Mouse (Mus musculus) heart, adult 2 months (tissue): ENCODE data around the gene Wfdc11.

Experiments
- CTCF ChIP-seq: fragments of 200-600 bp; IDR thresholded peaks from 2 replicates; pipeline ENCODE4 v1.8.1; 2022; ENCODE audit warnings: antibody characterized with exemption, mild to moderate bottlenecking, moderate library complexity
- EP300 ChIP-seq: fragments of 200-500 bp; IDR thresholded peaks from 2 replicates; pipeline ENCODE4 v1.6.1; 2011; ENCODE audit warnings: low read depth, low read length, control low read depth; ENCODE audit not compliant: insufficient read depth
- POLR2A ChIP-seq: fragments of 200-500 bp; IDR thresholded peaks from 2 replicates; pipeline ENCODE4 v1.6.1; 2011; ENCODE audit warnings: mild to moderate bottlenecking, low read depth, low read length, control low read depth; ENCODE audit not compliant: insufficient read depth

DNA sequence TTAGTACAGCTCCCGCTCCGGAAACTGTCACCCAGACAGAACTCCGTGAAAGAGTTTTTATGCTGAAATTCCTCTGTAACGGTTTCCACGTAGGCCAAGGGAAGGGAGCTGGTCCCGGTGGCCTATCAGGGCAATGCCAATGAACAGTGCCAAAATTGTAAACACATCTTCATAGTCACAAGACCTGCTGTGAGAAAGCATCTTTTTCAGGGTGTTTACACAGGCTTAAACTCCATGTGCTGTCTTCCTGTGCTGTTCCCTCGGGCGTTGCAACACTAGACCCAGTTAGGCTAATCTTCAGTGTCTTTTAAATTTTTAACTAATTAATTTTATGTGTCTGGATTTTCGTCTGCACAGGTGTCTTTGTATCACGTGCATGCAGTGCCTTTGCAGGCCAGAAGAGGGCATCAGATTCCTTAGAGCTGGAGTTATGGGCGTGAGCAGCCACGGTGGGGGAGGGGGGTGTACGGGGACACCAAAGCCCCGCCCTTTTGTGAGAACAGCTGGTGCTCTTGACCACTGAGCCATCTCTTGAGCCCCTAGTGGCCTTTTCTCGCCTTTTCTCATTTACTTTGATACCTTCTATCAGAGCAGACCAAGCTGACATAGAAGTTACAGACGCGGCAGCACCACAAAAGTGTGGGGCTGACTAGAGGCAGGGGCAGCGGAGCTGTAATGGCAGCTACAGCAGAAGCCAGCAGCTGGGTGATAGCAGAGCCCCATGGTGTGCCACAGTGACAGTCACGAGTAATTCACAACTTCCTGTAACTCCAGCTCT is 5.2 kb upstream of the Wfdc11 start:
- TF ChIP-seq POLR2A (no peak), CTCF (peak; percentile 75), EP300 (no peak)
